Mouse (Mus musculus): ENCODE results near the gene Gm6890.
"Not testable (repeated sequence)": the region's sequence is repeated elsewhere in the genome, so short reads cannot be mapped to it uniquely, and the experiment has no call there.

Gene Gm6890

DNA sequence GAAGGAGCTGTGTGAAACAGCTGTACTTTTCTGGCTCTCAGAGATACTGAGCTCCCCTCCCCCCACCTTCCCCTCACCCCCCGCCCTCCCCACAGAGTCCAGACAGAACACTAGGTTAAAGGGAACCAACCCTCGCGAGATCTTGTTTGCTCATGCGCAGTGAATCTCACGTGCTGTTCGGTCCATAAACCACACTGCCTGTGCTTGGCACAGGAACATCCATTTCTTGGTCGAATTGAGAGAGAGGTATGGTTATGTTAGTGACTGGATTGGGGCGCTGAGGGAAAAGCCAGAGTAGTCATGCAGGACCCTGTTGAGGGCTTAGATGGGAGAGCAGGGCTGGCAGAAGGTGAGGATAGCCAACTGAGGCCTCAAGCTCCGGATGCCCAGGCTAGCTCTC lies at the start of gene Gm6890:
Gm6890 (plus strand) TSS at position 301 of the 400 bp plus-strand sequence.
- DNase-seq (ENCODE audit: low spot score), result not testable (repeated sequence)

DNA sequence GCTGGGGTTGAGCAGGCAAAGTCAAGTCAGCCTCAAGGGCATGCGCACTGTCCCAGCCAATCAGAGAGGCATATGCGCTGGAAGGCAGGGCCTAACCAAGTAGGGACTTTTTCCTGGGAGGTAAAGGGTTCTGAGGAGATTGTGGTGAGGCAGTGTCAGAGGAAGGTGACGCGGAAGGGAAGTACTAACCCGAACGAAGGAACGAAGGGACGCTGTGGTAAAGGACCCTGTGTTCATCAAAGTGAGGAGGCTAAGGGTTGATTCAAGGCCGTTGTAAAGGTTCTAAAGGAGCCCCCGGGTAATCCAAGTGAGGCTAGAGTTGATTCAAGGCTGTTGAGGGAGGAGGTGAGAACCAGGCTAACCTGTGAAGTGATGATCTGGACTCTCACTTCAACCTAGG lies 14.5 kb upstream of the Gm6890 start:
- DNase-seq (ENCODE audit: low spot score), result not testable (repeated sequence)

DNA sequence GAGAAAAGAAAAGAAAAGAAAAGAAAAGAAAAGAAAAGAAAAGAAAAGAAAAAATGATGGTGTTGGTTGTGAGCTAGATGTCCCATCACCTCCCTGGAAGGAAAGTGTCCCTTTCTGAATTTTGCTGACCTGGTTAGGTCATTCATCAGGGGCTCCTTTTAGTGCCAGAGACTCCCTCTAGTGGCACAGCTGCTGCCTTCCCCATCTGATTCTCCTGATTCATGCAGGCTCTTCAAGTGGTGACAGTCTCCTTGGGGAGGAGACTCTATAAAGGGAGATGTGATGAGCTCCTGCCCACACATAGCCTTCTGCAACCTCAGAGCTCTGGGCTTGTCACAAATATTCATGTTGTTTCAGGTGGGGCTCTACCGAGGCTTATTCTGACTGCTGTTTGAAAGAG lies 30.0 kb downstream of the Gm6890 start:
- not testable (repeated sequence) for DNase-seq (ENCODE audit: low spot score)

Measured in ovary, postnatal 14 days (tissue).